Mouse (Mus musculus): ENCODE results near the gene Ubqln1. TPM values are rescaled to one million over a fixed set of nuclear protein-coding genes. Genes with fewer than 3 reads are reported as not detected.

The Ubqln1 gene
- total RNA-seq, 1 experiment from 2014 or later: 64.4 TPM

DNA sequence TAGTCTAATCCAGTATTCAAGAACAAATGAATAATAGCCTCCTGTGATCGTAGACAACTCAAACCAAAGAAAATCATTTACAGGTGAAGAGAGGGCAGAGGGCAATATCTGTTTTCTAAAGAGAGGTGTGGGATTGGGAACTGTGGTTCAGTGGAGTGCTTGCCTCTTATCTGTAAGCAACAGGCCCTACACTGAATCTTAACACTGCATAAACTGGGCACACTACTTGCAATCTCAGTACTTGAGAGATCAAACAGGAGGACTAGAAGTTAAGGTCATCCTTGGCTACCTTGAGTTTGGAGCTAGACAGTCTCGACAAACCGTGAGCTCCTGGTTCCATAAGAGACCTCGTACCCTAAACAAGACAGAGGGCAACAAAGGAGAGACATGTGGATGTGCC lies 9.4 kb downstream of the Ubqln1 start:
- no peak for ATAC-seq (replicated peaks in 1 of 2; ENCODE audit: insufficient read depth in 1 of 2, low FRiP score in 2 of 2, low TSS enrichment in 1 of 2, low read depth in 1 of 2, poor library complexity in 2 of 2, severe bottlenecking in 2 of 2)

DNA sequence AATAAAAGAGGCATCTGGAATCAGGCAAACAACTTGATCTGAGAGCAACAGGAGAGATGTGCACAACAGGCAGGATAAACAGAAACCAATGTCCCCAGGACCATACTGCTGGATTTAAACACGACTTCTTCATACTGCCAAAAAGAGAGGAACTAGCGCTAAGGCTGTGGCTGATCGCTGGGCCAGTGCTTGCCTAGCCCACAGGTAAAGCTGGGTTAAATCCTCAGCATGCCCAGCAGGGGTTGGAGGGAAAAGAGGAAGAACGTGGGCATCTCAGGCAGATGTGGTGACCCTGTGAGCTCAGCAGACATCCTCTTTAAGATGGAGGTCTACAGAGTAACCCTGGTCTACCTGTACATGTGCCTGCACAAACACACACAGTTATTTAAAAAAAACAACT lies 10.5 kb downstream of the Ubqln1 start:
- peak; percentile 99 for ATAC-seq (replicated peaks in 1 of 2; ENCODE audit: insufficient read depth in 1 of 2, low FRiP score in 2 of 2, low TSS enrichment in 1 of 2, low read depth in 1 of 2, poor library complexity in 2 of 2, severe bottlenecking in 2 of 2)

DNA sequence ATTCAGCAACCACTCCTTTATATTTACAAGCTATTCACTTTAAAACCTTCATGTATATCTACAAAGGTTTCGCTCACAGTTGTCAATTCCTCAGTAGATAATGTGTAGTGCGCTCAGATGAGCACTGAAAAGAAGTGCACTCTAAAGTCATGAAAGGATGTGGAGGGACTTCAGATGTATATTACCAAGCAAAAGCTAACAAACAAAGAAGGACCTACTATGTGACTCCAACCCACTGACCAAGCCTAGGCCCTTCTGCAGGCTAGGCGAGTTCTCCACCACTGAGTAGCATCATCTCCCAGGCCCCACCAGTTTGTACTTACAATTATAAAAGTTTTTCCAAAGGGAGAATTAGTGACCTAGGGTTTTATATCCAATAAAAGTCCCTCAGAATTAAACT lies 11.3 kb downstream of the Ubqln1 start:
- ATAC-seq (replicated peaks in 1 of 2; ENCODE audit: insufficient read depth in 1 of 2, low FRiP score in 2 of 2, low TSS enrichment in 1 of 2, low read depth in 1 of 2, poor library complexity in 2 of 2, severe bottlenecking in 2 of 2): no peak

DNA sequence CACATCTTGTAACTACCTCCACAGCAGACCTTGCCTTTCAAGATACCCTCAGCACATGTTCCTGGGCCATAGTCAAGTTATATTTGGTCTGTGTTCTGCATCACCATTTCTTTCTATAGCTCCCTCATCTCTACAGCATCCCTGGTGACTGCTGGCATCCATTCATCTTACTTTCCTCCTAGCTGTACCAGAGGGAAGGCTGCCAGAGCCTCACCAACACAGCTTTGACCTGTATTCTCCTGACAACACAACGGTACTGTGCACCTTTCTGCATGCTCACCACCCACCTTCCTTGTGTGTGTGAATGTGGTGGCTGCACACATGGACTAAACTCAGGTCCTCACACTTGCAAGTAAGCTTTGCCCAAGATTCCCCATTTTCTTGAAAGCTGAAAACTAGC lies 12.6 kb downstream of the Ubqln1 start:
- ATAC-seq (replicated peaks in 1 of 2; ENCODE audit: insufficient read depth in 1 of 2, low FRiP score in 2 of 2, low TSS enrichment in 1 of 2, low read depth in 1 of 2, poor library complexity in 2 of 2, severe bottlenecking in 2 of 2): no peak

DNA sequence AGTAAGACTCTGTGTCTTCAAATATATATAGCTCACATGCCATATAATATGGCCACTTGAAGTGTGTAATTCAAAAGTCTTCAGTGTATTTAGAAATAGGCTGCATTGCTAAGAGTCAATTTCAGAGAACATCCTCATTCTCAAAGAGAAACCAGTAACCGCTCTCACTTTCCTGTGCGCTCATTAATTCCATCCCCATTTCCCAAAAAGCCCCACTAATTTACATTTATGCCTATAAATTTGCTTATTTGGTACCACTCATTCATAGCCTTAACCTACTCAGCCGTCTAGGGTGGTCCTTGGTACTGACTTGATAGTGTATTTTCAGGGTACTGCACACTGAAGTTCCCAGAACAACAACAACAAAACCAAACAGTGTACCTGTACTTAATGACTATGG lies 13.5 kb downstream of the Ubqln1 start:
- no peak for ATAC-seq (replicated peaks in 1 of 2; ENCODE audit: insufficient read depth in 1 of 2, low FRiP score in 2 of 2, low TSS enrichment in 1 of 2, low read depth in 1 of 2, poor library complexity in 2 of 2, severe bottlenecking in 2 of 2)

DNA sequence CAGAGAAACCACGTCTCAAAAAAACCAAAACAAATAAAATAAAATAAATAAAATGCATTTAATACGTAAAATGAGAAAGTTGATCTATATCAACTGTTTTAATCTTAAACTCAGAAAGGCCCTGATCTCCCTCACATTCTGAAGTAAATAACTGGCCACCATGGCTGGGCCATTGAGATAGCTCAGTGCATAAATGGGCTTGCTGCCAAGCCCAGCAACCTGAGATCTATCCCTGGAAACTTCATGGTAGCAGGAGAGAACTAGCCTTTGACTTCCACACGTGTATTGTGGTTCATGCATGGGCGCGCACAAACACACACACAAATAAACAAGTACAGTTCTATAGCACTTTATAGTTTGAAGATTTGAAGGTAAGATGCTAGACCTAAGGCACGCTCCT lies 14.1 kb downstream of the Ubqln1 start:
- ATAC-seq (replicated peaks in 1 of 2; ENCODE audit: insufficient read depth in 1 of 2, low FRiP score in 2 of 2, low TSS enrichment in 1 of 2, low read depth in 1 of 2, poor library complexity in 2 of 2, severe bottlenecking in 2 of 2): no peak

DNA sequence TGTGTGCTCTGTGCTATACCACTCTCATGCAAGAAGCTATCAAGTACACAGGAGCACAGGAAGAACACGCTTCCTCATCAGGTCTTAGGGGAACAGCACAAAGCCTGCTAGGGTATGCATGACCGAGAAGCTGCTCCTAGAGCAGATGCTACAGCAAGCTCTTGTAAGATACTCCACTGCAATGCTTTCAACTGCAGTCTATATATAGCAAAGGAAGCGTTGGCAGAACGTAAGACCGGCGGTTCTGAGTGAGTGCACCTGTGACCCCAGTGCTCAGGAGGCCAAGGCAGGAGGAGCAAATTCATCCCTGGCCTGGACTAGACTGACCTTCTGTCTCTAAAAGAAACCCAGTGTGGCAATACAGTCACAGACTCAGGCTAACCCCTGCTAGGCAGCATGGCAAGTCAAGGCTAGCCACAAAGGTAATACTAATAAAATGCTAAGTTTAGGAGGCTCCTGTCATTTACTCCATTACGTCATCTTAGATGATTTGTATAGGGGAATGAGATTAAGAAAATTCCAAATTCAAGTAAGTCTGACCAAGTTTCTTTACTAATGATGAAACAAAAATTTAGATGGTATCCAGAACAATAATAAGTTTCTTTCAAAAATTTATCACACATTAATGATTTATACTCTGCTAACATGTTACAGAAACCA lies 17.3 kb downstream of the Ubqln1 start:
- ATAC-seq (replicated peaks in 1 of 2; ENCODE audit: insufficient read depth in 1 of 2, low FRiP score in 2 of 2, low TSS enrichment in 1 of 2, low read depth in 1 of 2, poor library complexity in 2 of 2, severe bottlenecking in 2 of 2): no peak

DNA sequence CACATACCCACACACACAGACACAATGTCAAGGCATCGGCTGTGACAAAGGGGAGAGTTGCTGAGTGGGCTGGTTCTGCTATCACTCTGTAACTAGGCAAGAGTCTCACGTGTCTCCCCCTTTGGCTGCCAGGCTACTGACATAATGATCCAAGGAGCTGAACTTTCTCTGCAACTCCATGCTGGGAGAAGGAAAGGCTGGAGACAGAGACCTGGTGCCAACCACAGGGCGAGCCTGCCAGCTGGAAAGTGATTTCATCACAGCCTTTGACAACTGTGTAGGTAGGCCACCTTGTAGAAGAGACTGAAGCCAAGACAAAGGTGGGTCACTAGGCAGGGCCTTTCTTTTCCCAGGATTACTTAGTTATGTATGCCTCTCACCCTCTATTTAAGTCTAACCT lies 18.2 kb downstream of the Ubqln1 start:
- no peak for ATAC-seq (replicated peaks in 1 of 2; ENCODE audit: insufficient read depth in 1 of 2, low FRiP score in 2 of 2, low TSS enrichment in 1 of 2, low read depth in 1 of 2, poor library complexity in 2 of 2, severe bottlenecking in 2 of 2)

DNA sequence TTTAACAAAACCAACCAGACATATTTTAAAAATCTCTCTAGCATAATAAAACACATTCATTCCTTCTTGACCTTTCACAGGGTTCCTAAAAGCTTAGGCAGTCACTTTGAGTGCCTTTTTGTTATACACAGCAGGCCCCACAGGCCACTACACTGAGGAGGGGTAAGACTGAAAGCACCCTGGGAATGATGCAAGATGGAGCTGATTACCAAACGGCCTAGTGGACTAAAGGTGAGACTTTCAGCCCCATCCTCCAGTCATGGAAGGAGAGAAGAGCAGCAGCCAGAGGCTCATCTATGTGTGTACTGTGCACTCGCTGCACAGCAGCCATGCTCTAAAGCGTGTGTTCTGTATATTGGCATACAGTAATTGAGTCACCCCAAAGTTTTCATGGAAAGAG lies 20.5 kb downstream of the Ubqln1 start:
- ATAC-seq (replicated peaks in 1 of 2; ENCODE audit: insufficient read depth in 1 of 2, low FRiP score in 2 of 2, low TSS enrichment in 1 of 2, low read depth in 1 of 2, poor library complexity in 2 of 2, severe bottlenecking in 2 of 2): no peak

DNA sequence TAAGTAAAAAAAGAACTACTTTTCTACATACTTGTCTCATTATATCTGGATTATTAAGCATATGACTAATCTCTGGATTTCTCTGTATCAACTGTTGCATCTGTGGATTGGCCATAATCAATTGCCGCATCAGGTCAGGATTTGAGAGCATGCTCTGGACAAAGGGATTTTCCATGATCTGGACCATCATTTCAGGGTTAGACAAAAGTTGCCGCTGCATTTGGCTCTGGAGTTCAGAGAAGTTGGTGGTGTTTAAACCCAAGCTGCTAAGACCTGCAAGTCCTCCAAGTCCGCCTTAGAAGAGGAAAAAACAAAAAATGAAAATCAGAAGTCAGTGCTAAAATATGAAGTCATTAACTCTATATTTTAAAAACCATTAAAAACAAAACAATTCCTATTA lies 22.2 kb downstream of the Ubqln1 start:
- no peak for ATAC-seq (replicated peaks in 1 of 2; ENCODE audit: insufficient read depth in 1 of 2, low FRiP score in 2 of 2, low TSS enrichment in 1 of 2, low read depth in 1 of 2, poor library complexity in 2 of 2, severe bottlenecking in 2 of 2)

DNA sequence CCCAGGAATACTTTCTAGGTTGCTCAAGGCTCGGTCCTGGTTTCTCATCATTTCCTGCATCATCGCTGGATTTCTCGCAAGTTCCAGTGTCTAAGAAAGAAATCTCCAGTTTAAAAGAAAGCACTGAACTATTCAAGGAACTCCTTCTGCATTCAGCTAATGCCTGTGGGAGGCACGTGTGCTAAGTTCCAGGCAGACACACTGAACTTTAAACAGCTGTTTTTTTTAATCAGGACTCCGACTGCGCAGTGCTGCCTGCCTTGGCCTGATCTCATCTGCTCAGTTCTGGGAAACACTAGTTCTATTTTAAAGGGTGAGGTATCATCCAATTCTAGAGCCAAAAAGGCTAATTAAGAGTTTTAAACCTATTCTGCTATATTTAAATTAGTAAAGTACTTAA lies 23.3 kb downstream of the Ubqln1 start:
- no peak for ATAC-seq (replicated peaks in 1 of 2; ENCODE audit: insufficient read depth in 1 of 2, low FRiP score in 2 of 2, low TSS enrichment in 1 of 2, low read depth in 1 of 2, poor library complexity in 2 of 2, severe bottlenecking in 2 of 2)

DNA sequence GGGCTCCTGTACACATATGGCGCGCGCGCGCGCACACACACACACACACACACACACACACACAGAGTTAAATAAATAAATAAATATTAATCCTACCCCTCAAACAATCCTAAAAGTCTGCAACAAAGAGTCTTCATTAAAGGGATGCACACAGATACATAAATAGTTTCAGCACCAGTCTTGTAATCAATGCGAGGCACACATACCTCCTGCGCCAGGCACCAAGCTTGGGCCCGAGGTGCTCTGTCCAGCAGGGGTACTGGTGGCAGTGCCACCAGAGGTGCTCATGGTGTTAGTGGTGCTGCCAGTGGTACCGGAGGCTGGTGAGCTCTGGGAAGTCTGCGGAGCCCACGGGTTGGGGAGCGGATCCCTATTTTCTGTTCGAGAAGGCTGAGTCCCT lies 23.9 kb downstream of the Ubqln1 start:
- no peak for ATAC-seq (replicated peaks in 1 of 2; ENCODE audit: insufficient read depth in 1 of 2, low FRiP score in 2 of 2, low TSS enrichment in 1 of 2, low read depth in 1 of 2, poor library complexity in 2 of 2, severe bottlenecking in 2 of 2)

DNA sequence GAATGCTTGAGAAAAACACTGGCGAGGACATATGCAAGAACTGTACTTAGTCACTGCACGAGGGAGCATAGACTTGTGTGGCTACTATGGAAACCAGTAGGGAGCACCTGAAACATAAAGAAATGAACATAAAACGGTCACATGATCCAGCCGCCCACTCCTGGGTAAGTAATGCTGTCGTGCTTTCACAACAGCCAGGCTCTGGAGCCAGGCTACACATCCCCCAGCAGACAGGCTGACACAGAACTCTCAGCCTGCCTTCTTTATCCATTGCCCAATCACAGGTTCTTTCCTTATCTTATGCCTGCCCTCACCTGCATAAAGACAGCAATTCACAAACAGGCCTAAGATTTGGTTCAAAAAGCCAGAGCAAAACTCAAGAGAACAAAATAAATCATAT lies 26.0 kb downstream of the Ubqln1 start:
- no peak for ATAC-seq (replicated peaks in 1 of 2; ENCODE audit: insufficient read depth in 1 of 2, low FRiP score in 2 of 2, low TSS enrichment in 1 of 2, low read depth in 1 of 2, poor library complexity in 2 of 2, severe bottlenecking in 2 of 2)

DNA sequence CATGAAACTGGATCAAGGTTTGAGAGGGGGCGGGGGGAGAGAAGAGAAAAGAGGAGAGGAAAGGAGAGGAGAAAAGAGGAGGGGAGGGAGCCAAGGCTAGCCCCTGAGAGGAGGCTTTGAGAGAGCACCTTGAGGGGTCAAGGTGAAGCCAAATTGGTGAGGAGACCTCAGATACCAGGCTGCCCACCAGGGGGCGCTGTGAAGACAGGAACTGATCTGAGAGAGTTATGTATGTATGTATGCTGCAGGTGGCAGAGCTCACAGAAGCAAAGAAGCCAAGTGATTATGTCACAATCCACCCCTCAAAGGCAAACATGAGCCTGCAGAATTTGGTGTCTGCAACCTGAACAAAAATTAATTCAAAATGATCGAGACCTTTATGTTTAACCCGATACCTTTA lies 27.0 kb downstream of the Ubqln1 start:
- peak; percentile 96 to 97 for ATAC-seq (replicated peaks in 1 of 2; ENCODE audit: insufficient read depth in 1 of 2, low FRiP score in 2 of 2, low TSS enrichment in 1 of 2, low read depth in 1 of 2, poor library complexity in 2 of 2, severe bottlenecking in 2 of 2)

DNA sequence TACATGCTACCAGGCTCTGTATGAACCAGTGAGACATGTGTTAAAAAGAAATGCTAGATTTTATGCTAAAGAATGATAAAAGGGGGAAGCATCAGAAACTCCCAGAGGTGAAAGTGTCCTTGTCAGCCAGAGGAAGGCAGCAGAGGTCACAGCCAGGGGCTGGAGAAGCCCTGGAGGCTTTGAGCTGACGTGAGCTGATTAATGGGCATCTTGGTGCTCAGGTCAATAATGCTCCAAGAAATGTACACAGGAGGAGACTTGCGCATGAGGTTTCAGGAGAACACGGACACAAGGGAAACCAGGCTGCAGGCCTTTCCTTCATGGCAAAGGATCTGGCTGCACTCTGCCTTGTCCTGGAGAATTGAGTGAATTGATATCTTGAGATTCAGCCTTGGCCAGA lies 27.7 kb downstream of the Ubqln1 start:
- no peak for ATAC-seq (replicated peaks in 1 of 2; ENCODE audit: insufficient read depth in 1 of 2, low FRiP score in 2 of 2, low TSS enrichment in 1 of 2, low read depth in 1 of 2, poor library complexity in 2 of 2, severe bottlenecking in 2 of 2)

DNA sequence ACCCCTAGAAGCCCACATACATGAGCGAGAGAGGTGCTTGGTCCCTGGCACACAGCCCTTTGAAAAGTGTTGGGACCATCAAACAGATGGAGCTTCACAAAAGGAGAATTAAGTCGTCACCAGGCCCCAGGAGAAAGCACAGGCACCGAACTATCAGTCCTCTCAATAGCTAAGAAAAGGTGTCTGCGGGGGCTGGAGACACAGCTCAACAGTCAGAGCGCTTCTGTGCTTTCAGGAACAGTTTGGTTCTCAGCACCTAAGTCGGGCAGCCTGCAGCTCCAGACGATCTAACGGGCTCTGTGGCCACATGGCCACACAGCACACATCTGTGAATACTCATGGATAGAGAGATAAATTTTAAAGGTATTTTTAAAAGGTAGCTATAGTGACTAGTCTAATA lies 29.2 kb downstream of the Ubqln1 start:
- ATAC-seq (replicated peaks in 1 of 2; ENCODE audit: insufficient read depth in 1 of 2, low FRiP score in 2 of 2, low TSS enrichment in 1 of 2, low read depth in 1 of 2, poor library complexity in 2 of 2, severe bottlenecking in 2 of 2): no peak

DNA sequence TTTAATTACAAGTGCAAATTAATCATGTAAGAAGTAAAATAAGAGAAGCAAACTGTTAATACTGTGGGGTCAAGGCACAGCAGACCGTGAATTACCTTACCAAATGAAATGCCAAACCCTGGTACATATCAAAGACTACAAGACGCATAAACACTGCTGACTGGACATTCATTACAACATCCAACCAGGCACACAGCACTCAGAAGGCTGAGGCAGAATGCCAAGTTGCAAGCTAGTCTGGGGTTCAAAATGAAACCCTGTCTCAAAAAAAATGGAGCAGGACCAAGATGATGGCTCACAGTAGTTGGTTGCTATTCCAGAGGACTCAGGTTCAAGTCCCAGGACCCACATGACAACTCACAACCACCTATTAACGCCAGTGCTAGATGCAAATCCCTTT lies 31.3 kb downstream of the Ubqln1 start:
- ATAC-seq (replicated peaks in 1 of 2; ENCODE audit: insufficient read depth in 1 of 2, low FRiP score in 2 of 2, low TSS enrichment in 1 of 2, low read depth in 1 of 2, poor library complexity in 2 of 2, severe bottlenecking in 2 of 2): no peak

DNA sequence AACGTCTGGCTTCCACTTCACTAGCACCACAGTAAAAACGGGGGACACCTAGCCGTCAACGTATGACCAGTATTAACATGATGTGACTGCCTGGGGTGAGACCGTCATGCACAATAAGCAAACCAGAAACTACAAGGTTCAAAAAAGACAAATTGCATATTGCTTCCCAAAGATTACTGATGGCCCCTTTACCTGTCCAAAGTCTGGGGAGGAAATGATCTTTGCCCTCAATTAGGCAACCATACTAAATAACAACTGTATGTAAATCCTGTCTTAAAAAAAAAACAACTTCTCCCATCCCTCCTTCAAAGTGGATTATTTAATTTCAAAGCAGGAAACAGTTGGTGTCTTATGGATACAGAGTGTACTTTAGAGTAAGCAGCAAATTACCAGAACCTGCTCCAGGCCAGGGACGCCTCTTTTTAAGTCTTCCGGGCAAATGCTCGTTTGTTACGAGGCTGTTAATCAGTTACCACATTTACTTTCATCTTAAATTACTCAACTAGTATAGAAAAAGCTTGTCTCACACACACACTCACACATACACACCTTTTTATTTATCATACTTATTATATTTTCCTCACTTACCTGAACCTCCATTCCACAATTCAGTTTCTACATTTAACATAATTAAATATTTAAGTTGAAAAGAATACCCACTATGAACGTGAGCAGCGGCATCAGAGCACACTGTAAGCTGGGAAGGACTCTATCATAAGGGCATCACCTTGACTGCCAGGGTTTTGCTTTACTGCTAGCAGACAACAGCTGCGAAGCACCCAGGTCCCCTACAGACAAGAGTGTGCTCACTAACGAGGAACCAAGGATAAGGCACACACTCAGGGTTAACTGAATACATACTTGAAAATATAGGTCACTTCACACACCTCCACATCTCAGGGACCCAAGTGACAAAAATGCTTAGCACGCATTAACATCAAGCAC lies 33.6 kb downstream of the Ubqln1 start:
- ATAC-seq (replicated peaks in 1 of 2; ENCODE audit: insufficient read depth in 1 of 2, low FRiP score in 2 of 2, low TSS enrichment in 1 of 2, low read depth in 1 of 2, poor library complexity in 2 of 2, severe bottlenecking in 2 of 2): no peak
